Mouse (Mus musculus) E14TG2a.4 (cell line): Measurements from ENCODE around the gene Tifa.

ENCODE experiments used
- H3K27me3 ChIP-seq: 2 replicates; pipeline ENCODE4 v1.6.1; 2014; ENCODE audit warnings: low read length, control low read depth; ENCODE audit not compliant: insufficient read depth
- H3K36me3 ChIP-seq: 2 replicates; pipeline ENCODE4 v1.6.1; 2014; ENCODE audit warnings: low read length, control low read depth; ENCODE audit not compliant: insufficient read depth
- H3K4me1 ChIP-seq: replicated peaks from 2 replicates; pipeline ENCODE4 v1.6.1; 2014; ENCODE audit warnings: low read depth, low read length, control low read depth
- H3K4me3 ChIP-seq: replicated peaks from 2 replicates; pipeline ENCODE4 v1.5.1; 2014; ENCODE audit warnings: mild to moderate bottlenecking, low read length
- H3K9me3 ChIP-seq: 2 replicates; pipeline ENCODE4 v1.6.1; 2014; ENCODE audit warnings: low read length, control low read depth
- CTCF ChIP-seq: conservative IDR thresholded peaks from 2 replicates; pipeline ENCODE4 v1.5.1; 2014; ENCODE audit warnings: low read length
- NANOG ChIP-seq: IDR thresholded peaks from 2 replicates; pipeline ENCODE4 v1.6.1; 2014; ENCODE audit warnings: borderline replicate concordance, low read length, mixed read lengths
- POU5F1 ChIP-seq: IDR thresholded peaks from 2 replicates; pipeline ENCODE4 v1.6.1; 2014; ENCODE audit warnings: low read length, borderline replicate concordance

The Tifa gene

DNA sequence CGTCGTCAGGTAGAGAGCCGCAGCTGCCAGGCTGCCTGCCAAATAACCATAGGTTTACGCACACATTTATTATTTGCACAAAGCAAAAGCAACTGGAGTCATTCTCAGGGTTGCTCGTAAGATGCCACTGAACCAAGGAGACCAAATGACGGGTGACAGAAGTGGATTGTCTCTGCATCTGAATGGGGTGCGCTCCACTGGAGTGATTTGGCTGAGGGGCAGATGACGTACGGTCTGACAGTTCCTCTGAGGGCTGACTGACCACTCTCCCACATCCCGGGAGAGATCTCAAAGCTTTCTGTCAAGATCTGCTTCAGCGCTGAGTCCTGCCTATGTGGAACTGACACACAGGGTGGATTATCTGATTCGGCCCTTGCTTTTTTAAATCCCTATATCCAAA is 15.5 kb downstream of the Tifa start:
- Histone ChIP-seq H3K9me3 (no peaks in the 10 kb centered on the region), H3K27me3 (no peaks in the 10 kb centered on the region), H3K4me3 (no peak overlapping the region), H3K4me1 (peaks cover 6% of the 10 kb centered on the region), H3K36me3 (peaks cover 36% of the 10 kb centered on the region)
- no peak for TF ChIP-seq NANOG
- TF ChIP-seq POU5F1, result no peak
- no peak for TF ChIP-seq CTCF

DNA sequence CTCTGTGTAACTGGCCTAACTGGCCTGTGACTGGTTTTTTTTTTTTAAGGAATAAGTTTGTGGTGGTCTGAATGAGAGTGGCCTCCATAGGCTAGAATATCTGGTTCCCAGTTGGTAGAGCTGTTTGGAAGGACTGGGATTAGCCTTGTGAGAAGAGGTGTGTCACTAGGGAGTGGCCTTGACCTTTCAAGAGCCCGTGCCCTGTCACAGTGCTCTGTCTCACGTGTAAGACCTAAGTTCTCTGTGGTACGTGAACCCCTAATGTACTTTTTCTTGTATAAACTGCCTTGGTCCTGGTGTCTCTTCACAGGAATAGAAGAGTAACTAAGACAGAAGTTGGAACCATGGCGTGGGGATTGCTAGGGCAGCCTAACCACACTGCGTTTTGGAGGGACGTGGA is 16.4 kb downstream of the Tifa start:
- Histone ChIP-seq H3K4me1 (peaks cover 6% of the 10 kb centered on the region), H3K27me3 (no peaks in the 10 kb centered on the region)

DNA sequence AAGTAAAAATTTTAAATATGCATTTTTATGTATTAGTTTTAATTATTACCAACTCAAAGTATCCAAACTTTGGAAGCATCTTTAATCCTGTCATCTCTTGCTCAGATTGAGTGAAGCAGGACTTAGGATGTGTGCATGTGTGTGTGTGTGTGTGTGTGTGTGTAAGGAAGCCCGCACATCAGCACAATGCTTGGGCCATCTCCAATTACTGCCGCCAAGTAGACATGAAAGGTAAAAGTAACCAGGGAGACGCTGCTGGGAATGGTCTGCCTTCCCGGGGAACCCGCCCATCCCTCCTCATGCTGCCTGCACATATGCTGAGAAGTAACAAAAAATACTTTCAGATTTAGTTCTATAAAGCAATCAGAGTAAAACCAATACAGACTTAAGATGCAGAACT is 18.2 kb downstream of the Tifa start:
- no peaks in the 10 kb centered on the region for H3K9me3 ChIP-seq
- no peak for TF ChIP-seq NANOG
- TF ChIP-seq POU5F1, result no peak
- no peak for TF ChIP-seq CTCF

More for the DNA sequence above, 16.4 kb downstream of the Tifa start:
- no peaks in the 10 kb centered on the region for H3K9me3 ChIP-seq
- TF ChIP-seq NANOG (no peak), POU5F1 (no peak), CTCF (no peak)
- H3K4me3 ChIP-seq, result no peak overlapping the region
- H3K36me3 ChIP-seq, result peaks cover 44% of the 10 kb centered on the region

DNA sequence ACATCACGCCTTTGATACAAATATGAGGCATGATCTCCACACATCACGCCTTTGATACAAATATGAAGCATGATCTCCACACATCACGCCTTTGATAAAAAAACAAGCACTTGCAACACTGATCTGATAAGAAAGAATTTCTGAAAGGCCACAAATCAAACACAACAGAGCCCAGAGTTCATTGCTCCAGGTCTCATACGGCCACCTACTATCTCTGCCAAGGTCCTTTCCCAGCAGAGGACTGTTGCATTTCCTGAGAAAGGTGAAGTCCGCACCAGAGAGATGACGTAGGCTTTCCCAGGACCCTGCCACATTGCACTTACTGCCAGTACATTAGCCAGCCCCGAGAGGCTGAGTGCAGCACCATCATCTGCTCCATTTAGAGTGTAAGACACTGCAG is 19.5 kb downstream of the Tifa start:
- H3K9me3 ChIP-seq, result no peaks in the 10 kb centered on the region
- no peak overlapping the region for H3K4me3 ChIP-seq
- TF ChIP-seq POU5F1 (no peak), CTCF (no peak), NANOG (no peak)
- H3K4me1 ChIP-seq, result peaks cover 6% of the 10 kb centered on the region
- H3K36me3 ChIP-seq, result peaks cover 72% of the 10 kb centered on the region
- no peaks in the 10 kb centered on the region for H3K27me3 ChIP-seq

More for the DNA sequence above, 18.2 kb downstream of the Tifa start:
- Histone ChIP-seq H3K4me3 (no peak overlapping the region), H3K27me3 (no peaks in the 10 kb centered on the region), H3K36me3 (peaks cover 61% of the 10 kb centered on the region), H3K4me1 (peaks cover 6% of the 10 kb centered on the region)

DNA sequence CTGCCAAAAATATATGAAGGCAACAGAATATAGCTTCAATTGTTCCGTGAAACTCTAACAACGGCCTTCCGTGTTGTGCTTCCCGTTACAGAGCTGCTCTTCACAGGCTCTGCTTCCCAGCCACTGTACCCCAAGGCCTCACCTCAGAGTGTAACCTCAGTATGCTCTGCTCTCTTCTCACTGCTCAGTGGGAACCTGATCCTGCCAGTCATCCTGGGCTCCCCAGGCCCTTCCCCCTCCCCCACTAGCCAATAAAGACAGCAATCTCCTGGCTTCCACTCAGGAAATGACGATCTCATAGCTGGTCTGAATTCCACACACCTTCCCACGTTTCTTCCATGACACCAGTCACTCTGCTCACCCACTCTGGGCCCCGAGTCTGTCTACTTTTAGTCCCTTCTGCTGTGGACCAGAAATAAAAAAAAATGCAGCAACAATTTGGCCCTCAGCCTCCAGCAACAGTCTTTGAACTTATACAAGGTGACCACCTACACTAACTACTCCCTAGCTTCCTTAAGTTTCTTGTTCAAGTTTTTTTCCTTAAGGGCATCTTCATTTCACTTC is 27.6 kb downstream of the Tifa start:
- Histone ChIP-seq H3K36me3 (peaks cover 40% of the 10 kb centered on the region), H3K9me3 (no peaks in the 10 kb centered on the region), H3K27me3 (no peaks in the 10 kb centered on the region), H3K4me1 (peaks cover 16% of the 10 kb centered on the region), H3K4me3 (no peak overlapping the region)
- no peak for TF ChIP-seq NANOG
- TF ChIP-seq CTCF, result no peak
- no peak for TF ChIP-seq POU5F1

DNA sequence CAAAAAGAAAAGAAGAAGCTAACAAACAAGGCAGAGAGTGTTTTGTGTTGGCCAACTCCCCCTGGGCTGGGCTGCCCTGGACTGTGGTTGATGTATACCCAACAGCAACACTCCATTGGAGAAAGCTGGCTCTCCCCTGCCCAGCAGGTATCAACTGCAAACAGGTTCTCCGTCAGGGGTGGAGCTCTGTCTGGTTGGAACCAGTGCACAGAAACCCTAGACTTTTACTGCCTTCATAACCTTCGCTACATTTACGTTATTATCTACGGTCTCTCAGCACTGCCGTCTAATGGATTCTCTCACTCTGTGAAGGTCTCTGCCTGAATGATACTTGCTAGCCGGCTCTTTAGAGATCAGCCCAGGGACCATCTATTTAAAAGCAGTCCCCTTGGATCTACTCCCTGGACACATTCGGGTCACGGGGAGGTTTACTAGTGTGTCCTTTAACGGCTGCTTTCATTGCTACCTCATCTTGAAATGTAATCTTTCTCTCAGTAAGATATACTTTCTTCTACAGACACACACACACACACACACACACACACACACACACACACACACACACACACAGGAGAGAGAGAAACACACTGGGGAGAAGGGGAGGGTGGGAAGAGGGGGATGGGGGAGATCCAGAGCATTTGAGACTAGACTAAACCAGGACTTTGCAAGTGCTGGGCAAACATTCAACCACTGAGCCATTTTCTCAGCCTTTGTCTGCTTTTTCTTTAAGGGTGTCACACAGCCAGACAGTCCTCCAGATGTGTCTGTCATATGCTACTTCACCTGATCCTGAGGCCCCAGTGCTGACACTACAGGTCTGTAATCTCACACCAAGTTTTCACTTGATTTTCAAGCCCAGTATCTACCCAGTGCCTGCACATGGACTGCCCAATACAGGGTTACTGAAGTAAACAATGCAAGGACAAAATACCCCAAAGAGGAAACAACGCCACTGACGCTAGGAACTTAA is 29.4 kb downstream of the Tifa start:
- Histone ChIP-seq H3K27me3 (no peaks in the 10 kb centered on the region), H3K9me3 (no peaks in the 10 kb centered on the region), H3K4me1 (peaks cover 20% of the 10 kb centered on the region), H3K4me3 (no peak overlapping the region), H3K36me3 (peaks cover 23% of the 10 kb centered on the region)
- no peak for TF ChIP-seq NANOG
- TF ChIP-seq CTCF, result no peak
- no peak for TF ChIP-seq POU5F1

DNA sequence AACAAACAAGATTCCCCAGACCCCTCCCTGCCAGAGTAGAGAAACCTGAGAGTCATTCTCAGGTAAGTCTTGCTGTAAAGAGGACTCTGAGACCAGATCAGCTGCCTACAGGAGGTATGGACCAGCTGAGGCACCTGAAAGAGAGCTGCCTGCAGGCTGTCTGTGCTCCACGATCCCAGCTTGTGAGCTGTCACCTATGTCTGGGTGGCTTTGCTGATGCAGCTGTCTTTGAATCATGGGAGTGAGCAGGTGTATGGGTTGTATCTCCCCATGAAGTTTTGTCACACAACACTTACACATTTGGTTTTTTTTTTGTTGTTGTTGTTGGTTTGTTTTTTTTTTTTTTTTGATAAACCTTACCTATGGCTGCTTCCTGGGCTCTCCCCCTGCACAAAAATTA is 30.8 kb downstream of the Tifa start:
- Histone ChIP-seq H3K27me3 (no peaks in the 10 kb centered on the region), H3K9me3 (no peaks in the 10 kb centered on the region), H3K4me3 (no peak overlapping the region), H3K4me1 (peaks cover 31% of the 10 kb centered on the region), H3K36me3 (peaks cover 20% of the 10 kb centered on the region)
- TF ChIP-seq CTCF, result no peak
- TF ChIP-seq POU5F1, result no peak
- no peak for TF ChIP-seq NANOG

DNA sequence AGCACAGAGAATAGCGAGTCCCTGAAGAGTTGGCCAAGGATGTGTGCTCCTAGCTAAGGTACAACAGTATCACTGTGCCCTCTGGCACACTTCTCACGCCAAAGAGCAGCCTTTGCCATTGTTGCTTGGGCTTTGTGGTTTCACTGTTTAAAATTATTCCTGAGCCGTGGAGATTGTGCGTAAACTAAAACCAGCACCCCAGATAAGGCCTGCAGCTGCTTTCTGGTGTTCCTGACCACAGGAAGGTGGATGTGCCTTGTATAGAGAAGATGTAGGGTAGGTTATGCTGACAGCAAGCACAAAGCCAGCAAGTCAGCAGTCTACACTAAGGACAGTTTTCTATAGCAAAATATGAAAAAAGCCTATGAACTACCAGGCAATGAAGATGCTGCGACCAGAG is 31.6 kb downstream of the Tifa start:
- Histone ChIP-seq H3K36me3 (peaks cover 19% of the 10 kb centered on the region), H3K27me3 (no peaks in the 10 kb centered on the region), H3K4me1 (peaks cover 31% of the 10 kb centered on the region), H3K9me3 (no peaks in the 10 kb centered on the region), H3K4me3 (no peak overlapping the region)
- TF ChIP-seq POU5F1 (no peak), NANOG (no peak), CTCF (no peak)
